Mouse (Mus musculus): Measurements from ENCODE around the gene Trappc2l. TPM values are rescaled to one million over a fixed set of nuclear protein-coding genes. Genes with fewer than 3 reads are reported as not detected.
A peak's percentile ranks its signal among the peaks of the same experiment; 100 is the strongest.

The Trappc2l gene
- polyA plus RNA-seq, 1 experiment from 2014 or later = 92.6 TPM

GRCm38 (mm10) chr8:122617947-122618546 is 6.6 kb downstream of the Trappc2l start:
- Histone ChIP-seq H3K4me1 (replicated peaks; ENCODE audit: control insufficient read depth, insufficient read depth, low read length) (peaks cover 2% of the 10 kb centered on the region; the same call in 1 of the 2 replicates), H3K36me3 (ENCODE audit: control insufficient read depth, insufficient read depth) (no peaks in the 10 kb centered on the region), H3K27me3 (replicated peaks; ENCODE audit: control insufficient read depth, insufficient read depth, low read length) (no peaks in the 10 kb centered on the region), H3K9me3 (ENCODE audit: control insufficient read depth, low read length) (no peaks in the 10 kb centered on the region), H3K4me3 (replicated peaks; ENCODE audit: low read length) (no peak overlapping the region), H3K4me2 (ENCODE audit: low read length) (no peak overlapping the region), H3K9ac (replicated peaks; ENCODE audit: low read depth, low read length) (no peak overlapping the region), H3K27ac (ENCODE audit: low read length) (no peak overlapping the region)
- 31% methylated on average over 5 of the region's 7 CpGs for WGBS
- 0 out of 2 replicates have a peak, but pooled peaks have one; percentile 47 for ATAC-seq

- Histone ChIP-seq H3K4me1 (replicated peaks; ENCODE audit: control insufficient read depth, insufficient read depth, low read length) (peaks cover 2% of the 10 kb centered on the region; the same call in 1 of the 2 replicates), H3K27me3 (replicated peaks; ENCODE audit: control insufficient read depth, insufficient read depth, low read length) (no peaks in the 10 kb centered on the region), H3K4me3 (replicated peaks; ENCODE audit: low read length) (no peak overlapping the region), H3K27ac (ENCODE audit: low read length) (no peak overlapping the region), H3K9ac (replicated peaks; ENCODE audit: low read depth, low read length) (no peak overlapping the region), H3K9me3 (ENCODE audit: control insufficient read depth, low read length) (no peaks in the 10 kb centered on the region), H3K4me2 (ENCODE audit: low read length) (no peak overlapping the region), H3K36me3 (ENCODE audit: control insufficient read depth, insufficient read depth) (no peaks in the 10 kb centered on the region)
- ATAC-seq = no peak
- 68% methylated on average over 6 of the region's 6 CpGs for WGBS
Measured at GRCm38 (mm10) chr8:122618660-122619378, 7.4 kb downstream of the Trappc2l start.

- no peak overlapping the region for H3K4me2 ChIP-seq (ENCODE audit: low read length)
- 38% methylated on average over 5 of the region's 5 CpGs for WGBS
- H3K9ac ChIP-seq (replicated peaks; ENCODE audit: low read depth, low read length) = no peak overlapping the region
- no peak for ATAC-seq
- H3K9me3 ChIP-seq (ENCODE audit: control insufficient read depth, low read length) = no peaks in the 10 kb centered on the region
- no peak overlapping the region for H3K4me3 ChIP-seq (replicated peaks; ENCODE audit: low read length)
- H3K36me3 ChIP-seq (ENCODE audit: control insufficient read depth, insufficient read depth) = no peaks in the 10 kb centered on the region
- no peaks in the 10 kb centered on the region for H3K27me3 ChIP-seq (replicated peaks; ENCODE audit: control insufficient read depth, insufficient read depth, low read length)
- H3K27ac ChIP-seq (ENCODE audit: low read length) = no peak overlapping the region
- peaks cover 2% of the 10 kb centered on the region; the same call in 1 of the 2 replicates for H3K4me1 ChIP-seq (replicated peaks; ENCODE audit: control insufficient read depth, insufficient read depth, low read length)
Measured at GRCm38 (mm10) chr8:122620446-122620845, 9.0 kb downstream of the Trappc2l start.

GRCm38 (mm10) chr8:122622727-122623126 is 11.3 kb downstream of the Trappc2l start, which contains the start of gene Pabpn1l:
Gene Pabpn1l, minus strand, starts transcription at chr8:122622739.
- Histone ChIP-seq H3K36me3 (ENCODE audit: control insufficient read depth, insufficient read depth) (no peaks in the 10 kb centered on the region), H3K4me3 (replicated peaks; ENCODE audit: low read length) (no peak within 1 kb of the TSS), H3K4me2 (ENCODE audit: low read length) (no peak within 1 kb of the TSS), H3K9ac (replicated peaks; ENCODE audit: low read depth, low read length) (no peak within 1 kb of the TSS), H3K27ac (ENCODE audit: low read length) (no peak within 1 kb of the TSS), H3K27me3 (replicated peaks; ENCODE audit: control insufficient read depth, insufficient read depth, low read length) (no peaks in the 10 kb centered on the region), H3K4me1 (replicated peaks; ENCODE audit: control insufficient read depth, insufficient read depth, low read length) (peaks cover 2% of the 10 kb centered on the region; the same call in 1 of the 2 replicates), H3K9me3 (ENCODE audit: control insufficient read depth, low read length) (no peaks in the 10 kb centered on the region)
- no peak for ATAC-seq
- WGBS = 71% methylated on average over 6 of the region's 6 CpGs

GRCm38 (mm10) chr8:122623844-122624642 is 12.6 kb downstream of the Trappc2l start:
- WGBS = 89% methylated on average over 17 of the region's 17 CpGs
- Histone ChIP-seq H3K36me3 (ENCODE audit: control insufficient read depth, insufficient read depth) (no peaks in the 10 kb centered on the region; the same call in 1 of the 2 replicates), H3K4me3 (replicated peaks; ENCODE audit: low read length) (no peak overlapping the region)

GRCm38 (mm10) chr8:122624653-122625052 is 13.2 kb downstream of the Trappc2l start:
- WGBS = 78% methylated on average over 5 of the region's 5 CpGs

More at GRCm38 (mm10) chr8:122623844-122624642, 12.6 kb downstream of the Trappc2l start:
- Histone ChIP-seq H3K27me3 (replicated peaks; ENCODE audit: control insufficient read depth, insufficient read depth, low read length) (no peaks in the 10 kb centered on the region), H3K27ac (ENCODE audit: low read length) (no peak overlapping the region), H3K9me3 (ENCODE audit: control insufficient read depth, low read length) (no peaks in the 10 kb centered on the region), H3K9ac (replicated peaks; ENCODE audit: low read depth, low read length) (no peak overlapping the region), H3K4me1 (replicated peaks; ENCODE audit: control insufficient read depth, insufficient read depth, low read length) (no peaks in the 10 kb centered on the region), H3K4me2 (ENCODE audit: low read length) (no peak overlapping the region)
- ATAC-seq = no peak

GRCm38 (mm10) chr8:122625811-122626210 is 14.4 kb downstream of the Trappc2l start:
- Histone ChIP-seq H3K4me1 (replicated peaks; ENCODE audit: control insufficient read depth, insufficient read depth, low read length) (no peaks in the 10 kb centered on the region), H3K4me2 (ENCODE audit: low read length) (no peak overlapping the region), H3K36me3 (ENCODE audit: control insufficient read depth, insufficient read depth) (peaks cover 3% of the 10 kb centered on the region; the same call in 1 of the 2 replicates), H3K4me3 (replicated peaks; ENCODE audit: low read length) (no peak overlapping the region), H3K27me3 (replicated peaks; ENCODE audit: control insufficient read depth, insufficient read depth, low read length) (no peaks in the 10 kb centered on the region), H3K27ac (ENCODE audit: low read length) (no peak overlapping the region), H3K9ac (replicated peaks; ENCODE audit: low read depth, low read length) (no peak overlapping the region), H3K9me3 (ENCODE audit: control insufficient read depth, low read length) (no peaks in the 10 kb centered on the region)
- WGBS = 85% methylated on average over 9 of the region's 9 CpGs
- no peak for ATAC-seq

More at GRCm38 (mm10) chr8:122624653-122625052, 13.2 kb downstream of the Trappc2l start:
- H3K27ac ChIP-seq (ENCODE audit: low read length) = no peak overlapping the region
- H3K9ac ChIP-seq (replicated peaks; ENCODE audit: low read depth, low read length) = no peak overlapping the region
- no peaks in the 10 kb centered on the region for H3K9me3 ChIP-seq (ENCODE audit: control insufficient read depth, low read length)
- ATAC-seq = no peak
- H3K4me1 ChIP-seq (replicated peaks; ENCODE audit: control insufficient read depth, insufficient read depth, low read length) = no peaks in the 10 kb centered on the region
- no peaks in the 10 kb centered on the region for H3K27me3 ChIP-seq (replicated peaks; ENCODE audit: control insufficient read depth, insufficient read depth, low read length)
- no peak overlapping the region for H3K4me2 ChIP-seq (ENCODE audit: low read length)
- H3K36me3 ChIP-seq (ENCODE audit: control insufficient read depth, insufficient read depth) = no peaks in the 10 kb centered on the region; the same call in 1 of the 2 replicates
- H3K4me3 ChIP-seq (replicated peaks; ENCODE audit: low read length) = no peak overlapping the region

- H3K9me3 ChIP-seq (ENCODE audit: control insufficient read depth, low read length) = no peaks in the 10 kb centered on the region
- no peak overlapping the region for H3K27ac ChIP-seq (ENCODE audit: low read length)
- WGBS = 76% methylated on average over 2 of the region's 2 CpGs
- H3K9ac ChIP-seq (replicated peaks; ENCODE audit: low read depth, low read length) = no peak overlapping the region
- H3K4me1 ChIP-seq (replicated peaks; ENCODE audit: control insufficient read depth, insufficient read depth, low read length) = no peaks in the 10 kb centered on the region
- H3K36me3 ChIP-seq (ENCODE audit: control insufficient read depth, insufficient read depth) = peaks cover 3% of the 10 kb centered on the region; the same call in 1 of the 2 replicates
- H3K4me3 ChIP-seq (replicated peaks; ENCODE audit: low read length) = no peak overlapping the region
- H3K4me2 ChIP-seq (ENCODE audit: low read length) = no peak overlapping the region
- no peak for ATAC-seq
- no peaks in the 10 kb centered on the region for H3K27me3 ChIP-seq (replicated peaks; ENCODE audit: control insufficient read depth, insufficient read depth, low read length)
Measured at GRCm38 (mm10) chr8:122626896-122627295, 15.5 kb downstream of the Trappc2l start.

GRCm38 (mm10) chr8:122629388-122629787 is 17.9 kb downstream of the Trappc2l start:
- no peak for ATAC-seq

More at GRCm38 (mm10) chr8:122629388-122629787, 17.9 kb downstream of the Trappc2l start:
- Histone ChIP-seq H3K4me3 (replicated peaks; ENCODE audit: low read length) (no peak overlapping the region), H3K4me1 (replicated peaks; ENCODE audit: control insufficient read depth, insufficient read depth, low read length) (no peaks in the 10 kb centered on the region), H3K27me3 (replicated peaks; ENCODE audit: control insufficient read depth, insufficient read depth, low read length) (no peaks in the 10 kb centered on the region), H3K4me2 (ENCODE audit: low read length) (no peak overlapping the region), H3K9me3 (ENCODE audit: control insufficient read depth, low read length) (no peaks in the 10 kb centered on the region), H3K36me3 (ENCODE audit: control insufficient read depth, insufficient read depth) (peaks cover 10% of the 10 kb centered on the region; the same call in 1 of the 2 replicates), H3K27ac (ENCODE audit: low read length) (no peak overlapping the region), H3K9ac (replicated peaks; ENCODE audit: low read depth, low read length) (no peak overlapping the region)
- WGBS = 17% methylated on average over 10 of the region's 10 CpGs

All from forebrain, embryonic 16.5 days (tissue).